Mouse (Mus musculus) ES-Bruce4 (cell line): ENCODE data around the gene Rasgef1b.

Source experiments
- CTCF ChIP-seq: IDR thresholded peaks from one replicate; pipeline ENCODE4 v1.8.1; 2011; ENCODE audit warnings: low read depth, low read length
- POLR2A ChIP-seq: IDR thresholded peaks from one replicate; pipeline ENCODE4 v1.8.1; 2011; ENCODE audit warnings: low read length; ENCODE audit not compliant: insufficient read depth

DNA sequence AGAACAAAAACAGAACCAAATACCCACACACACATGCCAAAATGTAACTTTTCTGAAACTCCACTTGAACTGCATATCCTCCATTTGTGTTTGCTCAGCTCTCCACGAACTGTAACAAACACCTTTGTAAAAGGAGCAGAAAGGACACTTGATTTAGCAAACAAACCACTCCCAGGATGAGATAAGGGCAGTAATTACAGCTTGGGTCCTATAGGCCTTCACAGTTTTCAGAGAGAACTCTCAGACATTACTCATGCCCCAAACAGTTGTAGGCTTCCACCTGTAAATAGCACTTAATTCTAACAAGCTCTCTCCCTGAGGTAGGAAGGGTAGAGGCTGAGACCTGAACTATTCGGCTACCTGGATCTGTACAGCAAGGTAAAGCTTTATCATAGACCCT is 309.0 kb downstream of the Rasgef1b start:
- no peak for TF ChIP-seq CTCF
- no peak for TF ChIP-seq POLR2A
